Mouse (Mus musculus) urinary bladder, adult 18-20 months (tissue): ENCODE results near the gene Gm7030.
"Not testable (repeated sequence)": the region's sequence is repeated elsewhere in the genome, so short reads cannot be mapped to it uniquely, and the experiment has no call there.

Experiments used
- DNase-seq, 2 experiments: peaks; one replicate each; pipeline ENCODE4 v3.0.0; 2022; ENCODE audit warnings: low spot score in 2 of 2, mixed read lengths in 2 of 2

The Gm7030 gene

GRCm38 (mm10) chr17:36135421-36136231 lies 6.4 kb upstream of the Gm7030 start:
- DNase-seq: not testable (repeated sequence)

GRCm38 (mm10) chr17:36131516-36132265 lies 2.5 kb upstream of the Gm7030 start:
- DNase-seq: no peak

- DNase-seq: not testable (repeated sequence)
Observed at GRCm38 (mm10) chr17:36128525-36128924, 700 bp downstream of the Gm7030 start.

- not testable (repeated sequence) for DNase-seq
Observed at GRCm38 (mm10) chr17:36124111-36124510, 5.1 kb downstream of the Gm7030 start.

GRCm38 (mm10) chr17:36121352-36122020 lies 7.7 kb downstream of the Gm7030 start, which contains the start of gene Gm19684:
TSS of gene Gm19684 (plus strand) at chr17:36121678.
- peak in 1 of 2 experiments; percentile 40 for DNase-seq

- not testable (repeated sequence) for DNase-seq
Observed at GRCm38 (mm10) chr17:36120839-36121238, 8.4 kb downstream of the Gm7030 start.

- not testable (repeated sequence) for DNase-seq
Observed at GRCm38 (mm10) chr17:36116545-36116944, 12.7 kb downstream of the Gm7030 start.

GRCm38 (mm10) chr17:36113979-36114593 lies 15.1 kb downstream of the Gm7030 start:
- not testable (repeated sequence) for DNase-seq

- DNase-seq: peak in 1 of 2 experiments; percentile 22
Observed at GRCm38 (mm10) chr17:36111510-36111868, 17.7 kb downstream of the Gm7030 start.

- DNase-seq: peak in 1 of 2 experiments; percentile 44
Observed at GRCm38 (mm10) chr17:36110641-36111509, 18.4 kb downstream of the Gm7030 start.

- not testable (repeated sequence) for DNase-seq
Observed at GRCm38 (mm10) chr17:36110129-36110528, 19.1 kb downstream of the Gm7030 start.

GRCm38 (mm10) chr17:36102091-36102490 lies 27.1 kb downstream of the Gm7030 start:
- DNase-seq: not testable (repeated sequence)

- not testable (repeated sequence) for DNase-seq
Observed at GRCm38 (mm10) chr17:36099603-36100002, 29.6 kb downstream of the Gm7030 start.

GRCm38 (mm10) chr17:36093936-36094335 lies 35.3 kb downstream of the Gm7030 start:
- no peak for DNase-seq

GRCm38 (mm10) chr17:36092520-36092919 lies 36.7 kb downstream of the Gm7030 start:
- not testable (repeated sequence) for DNase-seq

GRCm38 (mm10) chr17:36091933-36092332 lies 37.3 kb downstream of the Gm7030 start:
- DNase-seq: not testable (repeated sequence)

- not testable (repeated sequence) for DNase-seq
Observed at GRCm38 (mm10) chr17:36085976-36086375, 43.2 kb downstream of the Gm7030 start.

GRCm38 (mm10) chr17:36083870-36084451 lies 45.3 kb downstream of the Gm7030 start:
- DNase-seq: no peak

GRCm38 (mm10) chr17:36083266-36083869 lies 45.9 kb downstream of the Gm7030 start:
- peak in 1 of 2 experiments; percentile 31 for DNase-seq
